Mouse (Mus musculus) CH12.LX (cell line): ENCODE results near the gene Corin. TPM values are rescaled to one million over a fixed set of nuclear protein-coding genes. Genes with fewer than 3 reads are reported as not detected.

Experiments
- DNase-seq: peaks from one replicate; pipeline ENCODE4 v3.0.0-alpha.2; 2013; ENCODE audit errors: extremely low read depth
- H3K27ac ChIP-seq: 2 replicates; pipeline ENCODE4 v1.5.1; 2012; ENCODE audit warnings: low read depth, mild to moderate bottlenecking, control low read depth, moderate library complexity; ENCODE audit not compliant: insufficient read depth
- H3K27me3 ChIP-seq: replicated peaks from 2 replicates; pipeline ENCODE3; 2012; ENCODE audit warnings: inconsistent platforms
- H3K36me3 ChIP-seq, 2 experiments: replicated peaks in 1 of 2; 2 replicates each; pipeline versions ENCODE3 to v1.6.1; 2012; ENCODE audit warnings: inconsistent platforms in 1 of 2, low read length in 1 of 2, mild to moderate bottlenecking in 1 of 2, mixed read lengths in 1 of 2, moderate library complexity in 1 of 2; ENCODE audit not compliant: control insufficient read depth in 1 of 2, insufficient read depth in 1 of 2
- H3K4me1 ChIP-seq, 2 experiments: 2 replicates each; pipeline ENCODE4 v1.6.1; 2012; ENCODE audit warnings: inconsistent platforms in 1 of 2, moderate library complexity in 1 of 2; ENCODE audit not compliant: insufficient read depth in 2 of 2, control insufficient read depth in 1 of 2
- H3K4me2 ChIP-seq: 2 replicates; pipeline ENCODE4 v1.6.1; 2012; ENCODE audit warnings: low read depth, mild to moderate bottlenecking, control low read depth; ENCODE audit not compliant: poor library complexity, insufficient read depth, severe bottlenecking
- H3K4me3 ChIP-seq, 3 experiments: fragments of 150-350 bp in 1 of 3; sonication (generic) in 1 of 3; replicated peaks in 1 of 3; 2 replicates each; pipeline versions ENCODE3 to v1.5.1; 2011 to 2012; ENCODE audit warnings: low read depth in 2 of 3, low read length in 2 of 3, mild to moderate bottlenecking in 2 of 3, moderate library complexity in 2 of 3, control low read depth in 1 of 3, improper control_type of control experiment in 1 of 3, inconsistent platforms in 1 of 3, mixed read lengths in 1 of 3; ENCODE audit not compliant: poor library complexity in 1 of 3
- H3K79me2 ChIP-seq: replicated peaks from 2 replicates; pipeline ENCODE4 v1.6.1; 2012; ENCODE audit warnings: mild to moderate bottlenecking, moderate library complexity; ENCODE audit not compliant: control insufficient read depth, poor library complexity, insufficient read depth, severe bottlenecking; ENCODE audit errors: extremely low read depth
- H3K9ac ChIP-seq: 2 replicates; pipeline ENCODE4 v1.6.1; 2012; ENCODE audit warnings: low read depth, mild to moderate bottlenecking, control low read depth, moderate library complexity; ENCODE audit not compliant: insufficient read depth
- H3K9me3 ChIP-seq: replicated peaks from 2 replicates; pipeline ENCODE3; 2012; ENCODE audit warnings: low read length, inconsistent platforms, mixed read lengths
- CHD1 ChIP-seq: IDR thresholded peaks from 2 replicates; pipeline ENCODE4 v1.6.1; 2012; ENCODE audit warnings: low read depth, low read length, improper control_type of control experiment, inconsistent platforms
- CHD2 ChIP-seq: IDR thresholded peaks from 2 replicates; pipeline ENCODE4 v1.6.1; 2011; ENCODE audit warnings: low read length, improper control_type of control experiment
- ELF1 ChIP-seq: IDR thresholded peaks from 2 replicates; pipeline ENCODE4 v1.6.1; 2014; ENCODE audit warnings: low read depth, mild to moderate bottlenecking, inconsistent platforms, low read length, improper control_type of control experiment
- GABPA ChIP-seq: IDR thresholded peaks from 2 replicates; pipeline ENCODE4 v1.6.1; 2012; ENCODE audit warnings: low read depth, low read length, improper control_type of control experiment, inconsistent platforms; ENCODE audit not compliant: insufficient replicate concordance
- HCFC1 ChIP-seq: IDR thresholded peaks from 2 replicates; pipeline ENCODE4 v1.6.1; 2012; ENCODE audit warnings: low read depth, mild to moderate bottlenecking, inconsistent platforms, low read length, improper control_type of control experiment
- IRF4 ChIP-seq: IDR thresholded peaks from 2 replicates; pipeline ENCODE4 v1.6.1; 2014; ENCODE audit warnings: low read depth, mild to moderate bottlenecking, inconsistent platforms, low read length, improper control_type of control experiment
- JUN ChIP-seq: IDR thresholded peaks from 2 replicates; pipeline ENCODE4 v1.6.1; 2011; ENCODE audit warnings: low read depth, mild to moderate bottlenecking, low read length, improper control_type of control experiment, moderate library complexity; ENCODE audit not compliant: insufficient read depth
- JUND ChIP-seq: conservative IDR thresholded peaks from 2 replicates; pipeline ENCODE4 v1.6.1; 2011; ENCODE audit warnings: low read depth, low read length, improper control_type of control experiment
- MAFK ChIP-seq: IDR thresholded peaks from 2 replicates; pipeline ENCODE4 v1.6.1; 2011; ENCODE audit warnings: low read length, improper control_type of control experiment; ENCODE audit not compliant: insufficient replicate concordance
- MAX ChIP-seq: IDR thresholded peaks from 2 replicates; pipeline ENCODE4 v1.6.1; 2011; ENCODE audit warnings: low read length, improper control_type of control experiment
- MEF2A ChIP-seq: IDR thresholded peaks from 2 replicates; pipeline ENCODE4 v1.6.1; 2014; ENCODE audit warnings: low read depth, mild to moderate bottlenecking, inconsistent platforms, low read length, improper control_type of control experiment, borderline replicate concordance
- MYC ChIP-seq: IDR thresholded peaks from 2 replicates; pipeline ENCODE4 v1.6.1; 2011; ENCODE audit warnings: low read depth, mild to moderate bottlenecking, improper control_type of control experiment, low read length
- NELFE ChIP-seq: IDR thresholded peaks from 2 replicates; pipeline ENCODE4 v1.6.1; 2011; ENCODE audit warnings: low read depth, low read length, improper control_type of control experiment
- NRF1 ChIP-seq: IDR thresholded peaks from 2 replicates; pipeline ENCODE4 v1.6.1; 2014; ENCODE audit warnings: low read depth, mild to moderate bottlenecking, inconsistent platforms, low read length, improper control_type of control experiment, moderate library complexity
- POLR2AphosphoS2 ChIP-seq: IDR thresholded peaks from 2 replicates; pipeline ENCODE4 v1.6.1; 2011; ENCODE audit warnings: low read depth, low read length, improper control_type of control experiment
- RAD21 ChIP-seq: IDR thresholded peaks from 2 replicates; pipeline ENCODE4 v1.6.1; 2011; ENCODE audit warnings: low read depth, mild to moderate bottlenecking, low read length, improper control_type of control experiment, moderate library complexity
- RCOR1 ChIP-seq: conservative IDR thresholded peaks from 2 replicates; pipeline ENCODE4 v1.6.1; 2012; ENCODE audit warnings: low read depth, mild to moderate bottlenecking, inconsistent platforms, low read length, improper control_type of control experiment
- UBTF ChIP-seq: IDR thresholded peaks from 2 replicates; pipeline ENCODE4 v1.6.1; 2012; ENCODE audit warnings: low read depth, mild to moderate bottlenecking, inconsistent platforms, low read length, improper control_type of control experiment, moderate library complexity
- USF1 ChIP-seq: IDR thresholded peaks from 2 replicates; pipeline ENCODE4 v1.6.1; 2014; ENCODE audit warnings: low read depth, mild to moderate bottlenecking, inconsistent platforms, low read length, improper control_type of control experiment
- USF2 ChIP-seq: conservative IDR thresholded peaks from 2 replicates; pipeline ENCODE4 v1.6.1; 2011; ENCODE audit warnings: low read depth, low read length, improper control_type of control experiment
- ZKSCAN1 ChIP-seq: IDR thresholded peaks from 2 replicates; pipeline ENCODE4 v1.6.1; 2012; ENCODE audit warnings: low read depth, inconsistent platforms, low read length, improper control_type of control experiment, borderline replicate concordance
- ZMIZ1 ChIP-seq: IDR thresholded peaks from 2 replicates; pipeline ENCODE4 v1.6.1; 2012; ENCODE audit warnings: low read depth, mild to moderate bottlenecking, inconsistent platforms, low read length, improper control_type of control experiment
- ZNF384 ChIP-seq: IDR thresholded peaks from 2 replicates; pipeline ENCODE4 v1.6.1; 2012; ENCODE audit warnings: low read depth, low read length, improper control_type of control experiment, inconsistent platforms
- dilution Hi-C: fragments of 300-500 bp; cut with MboI; formaldehyde crosslinking; loops from 2 replicates; pipeline ENCODE4 v1.14.3; 2020; ENCODE audit warnings: low sequenced_read_pairs; ENCODE audit not compliant: extremely low pct_unique_long_range_greater_than_20kb, extremely low pct_ligation_motif_present
- in situ Hi-C: fragments of 300-500 bp; cut with MboI; formaldehyde crosslinking; loops from 3 replicates; pipeline ENCODE4 v1.14.3; 2019; ENCODE audit warnings: low sequenced_read_pairs, low pct_ligation_motif_present, low pct_unique_long_range_greater_than_20kb, mixed read lengths
- polyA plus RNA-seq: library from polyadenylated mRNA; unstranded; fragments of >175 nt; gene quantifications from 2 replicates; pipeline ENCODE4 v1.2.1, GENCODE M21; 2012; ENCODE audit warnings: low read depth; ENCODE audit not compliant: insufficient read length
- total RNA-seq, 2 experiments: library from RNA; depleted of rRNA; stranded (reverse); fragments of 300-350 nt in 1 of 2; fragments of >200 nt in 1 of 2; gene quantifications; 2 replicates each; pipeline ENCODE4 v1.2.3; 2012 to 2014

The Corin gene
- total and polyA plus RNA-seq, 3 experiments, result not detected

- Histone ChIP-seq H3K4me2 (no peak overlapping the region), H3K4me1 (no peaks in the 10 kb centered on the region), H3K9ac (no peak overlapping the region), H3K27me3 (no peaks in the 10 kb centered on the region), H3K4me3 (no peak overlapping the region), H3K36me3 (no peaks in the 10 kb centered on the region), H3K27ac (no peak overlapping the region), H3K9me3 (no peaks in the 10 kb centered on the region), H3K79me2 (no peaks in the 10 kb centered on the region)
- no peak for DNase-seq
- dilution Hi-C loops, result no loop called here
- TF ChIP-seq USF2 (no peak), MAFK (no peak), GABPA (no peak), IRF4 (no peak), JUN (no peak), USF1 (no peak), MYC (no peak), UBTF (no peak), MEF2A (no peak), JUND (no peak), NELFE (no peak), ZNF384 (no peak), POLR2AphosphoS2 (no peak), MAX (no peak), RCOR1 (no peak), ELF1 (no peak), ZMIZ1 (no peak)
- in situ Hi-C loops, result no loop called here
Observed at GRCm38 (mm10) chr5:72410841-72411240, 93.4 kb downstream of the Corin start.

- Histone ChIP-seq H3K9me3 (no peaks in the 10 kb centered on the region), H3K79me2 (no peaks in the 10 kb centered on the region; the same call in 1 of the 2 replicates), H3K27ac (no peak overlapping the region), H3K9ac (no peak overlapping the region), H3K27me3 (no peaks in the 10 kb centered on the region), H3K4me3 (no peak overlapping the region), H3K4me2 (no peak overlapping the region), H3K4me1 (no peaks in the 10 kb centered on the region), H3K36me3 (no peaks in the 10 kb centered on the region)
- TF ChIP-seq JUND (no peak), CHD2 (no peak), ZKSCAN1 (no peak), JUN (no peak), CHD1 (no peak), HCFC1 (no peak), NRF1 (no peak), POLR2AphosphoS2 (no peak), RAD21 (no peak)
- dilution Hi-C loops (no loop called here), in situ Hi-C loops (no loop called here)
- no peak for DNase-seq
Observed at GRCm38 (mm10) chr5:72403376-72403775, 100.9 kb downstream of the Corin start.
